11 mouse cellular contexts compared by ENCODE assay signal in genomic region chr2:33559334-33559733, GRCm38 (mm10).
DNase-seq lines count a peak whose midpoint lies in the region; ATAC-seq and TF ChIP-seq lines count a peak whose summit lies in the region.
"Had no signal": no experiment of that assay in that cellular context is flagged by ENCODE, and none has a peak within 500 bp of the region (broad histone marks: within the 10 kb centered on the region; RNA-seq: fewer than 3 reads in every experiment).

No protein-coding gene starts in this region.

- H3K9ac ChIP-seq in forebrain, embryonic 14.5 days (ENCODE audit: low read length) = no peak overlapping the region
- no peak overlapping the region for H3K9ac ChIP-seq in forebrain, embryonic 11.5 days (ENCODE audit: low read length)
- no peak overlapping the region for H3K9ac ChIP-seq in limb, embryonic 14.5 days (ENCODE audit: low read depth, low read length, severe bottlenecking)
- H3K9ac ChIP-seq: embryonic facial prominence, embryonic 12.5 days had no signal

- H3K4me2 ChIP-seq in forebrain, embryonic 14.5 days (ENCODE audit: low read length) = no peak overlapping the region
- H3K4me2 ChIP-seq in forebrain, embryonic 11.5 days (ENCODE audit: low read depth, low read length, severe bottlenecking) = no peak overlapping the region
- H3K4me2 ChIP-seq in limb, embryonic 14.5 days (replicated peaks; ENCODE audit: low read depth, low read length, severe bottlenecking) = peak overlapping the region; percentile 27; the same call in 1 of the 2 replicates
- H3K4me2 ChIP-seq: embryonic facial prominence, embryonic 12.5 days; liver, embryonic 11.5 days had no signal

- TF ChIP-seq POLR2A in limb, embryonic 14.5 days (IDR thresholded peaks at IDR 0.05; ENCODE audit: borderline replicate concordance, extremely low read depth, insufficient read depth, insufficient read length) = no peak

- no peak overlapping the region for H3K27ac ChIP-seq in forebrain, embryonic 14.5 days (ENCODE audit: low read depth, low read length)
- H3K27ac ChIP-seq in forebrain, embryonic 11.5 days (ENCODE audit: low read depth, low read length) = no peak overlapping the region
- no peak overlapping the region for H3K27ac ChIP-seq in limb, embryonic 14.5 days (replicated peaks; ENCODE audit: low read depth, low read length)
- H3K27ac ChIP-seq: embryonic facial prominence, embryonic 12.5 days had no signal

- no peak overlapping the region for H3K4me3 ChIP-seq in forebrain, embryonic 14.5 days (ENCODE audit: low read depth, low read length)
- H3K4me3 ChIP-seq in forebrain, embryonic 11.5 days (ENCODE audit: low read depth, low read length) = no peak overlapping the region
- H3K4me3 ChIP-seq in limb, embryonic 14.5 days (replicated peaks; ENCODE audit: low read length) = no peak overlapping the region
- H3K4me3 ChIP-seq: embryonic facial prominence, embryonic 12.5 days had no signal

- 16% methylated on average over 7 of the region's 7 CpGs for WGBS in forebrain, embryonic 14.5 days
- WGBS in forebrain, embryonic 11.5 days = 26% methylated on average over 7 of the region's 7 CpGs
- 22% methylated on average over 7 of the region's 7 CpGs for WGBS in limb, embryonic 14.5 days

- DNase-seq in forebrain, embryonic 14.5 days (ENCODE audit: low spot score) = peak; percentile 35
- DNase-seq in forebrain, embryonic 11.5 days (ENCODE audit: low spot score) = no peak
- peak; percentile 41 for DNase-seq in kidney, postnatal 4 days
- DNase-seq in kidney, adult 9 months = no peak
- peak; percentile 29 for DNase-seq in ES-CJ7 (ENCODE audit: low read depth, low spot score)
- peak; percentile 72 for DNase-seq in limb, embryonic 14.5 days (ENCODE audit: low spot score)
- DNase-seq in yolk sac, embryonic 10.5 days (ENCODE audit: low spot score) = no peak
- no peak for DNase-seq in spleen, postnatal 10 days (ENCODE audit: low spot score in 2 of 2)
- DNase-seq: cerebellum, adult 11 months had no signal

- no peaks in the 10 kb centered on the region for H3K9me3 ChIP-seq in forebrain, embryonic 14.5 days (replicated peaks; ENCODE audit: control insufficient read depth, low read length)
- H3K9me3 ChIP-seq in forebrain, embryonic 11.5 days (ENCODE audit: control insufficient read depth, low read length) = no peaks in the 10 kb centered on the region
- H3K9me3 ChIP-seq in limb, embryonic 14.5 days (ENCODE audit: control insufficient read depth, low read length) = no peaks in the 10 kb centered on the region
- H3K9me3 ChIP-seq: embryonic facial prominence, embryonic 12.5 days had no signal

- peak; percentile 42 for ATAC-seq in forebrain, embryonic 14.5 days
- ATAC-seq in forebrain, embryonic 11.5 days (replicated peaks; ENCODE audit: low FRiP score) = no peak
- ATAC-seq in limb, embryonic 14.5 days (ENCODE audit: low FRiP score, low read depth) = peak; percentile 77

- peaks cover 4% of the 10 kb centered on the region for H3K27me3 ChIP-seq in forebrain, embryonic 14.5 days (replicated peaks; ENCODE audit: control insufficient read depth, insufficient read depth, low read length)
- H3K27me3 ChIP-seq in forebrain, embryonic 11.5 days (ENCODE audit: control insufficient read depth, insufficient read depth, low read length) = peaks cover 4% of the 10 kb centered on the region; the same call in 1 of the 2 replicates
- H3K27me3 ChIP-seq in limb, embryonic 14.5 days (ENCODE audit: control insufficient read depth, insufficient read depth, low read length) = no peaks in the 10 kb centered on the region

- H3K36me3 ChIP-seq in forebrain, embryonic 14.5 days (ENCODE audit: control insufficient read depth, insufficient read depth, low read length) = no peaks in the 10 kb centered on the region
- no peaks in the 10 kb centered on the region for H3K36me3 ChIP-seq in forebrain, embryonic 11.5 days (ENCODE audit: control insufficient read depth, insufficient read depth, low read length)
- H3K36me3 ChIP-seq in limb, embryonic 14.5 days (ENCODE audit: control insufficient read depth, insufficient read depth, low read length) = peaks cover 5% of the 10 kb centered on the region; the same call in 1 of the 2 replicates
- H3K36me3 ChIP-seq: embryonic facial prominence, embryonic 12.5 days had no signal

- H3K4me1 ChIP-seq in forebrain, embryonic 14.5 days (ENCODE audit: control insufficient read depth, insufficient read depth, low read length) = 0 out of 2 replicates have a peak, but pooled peaks cover 6% of the 10 kb centered on the region
- H3K4me1 ChIP-seq in forebrain, embryonic 11.5 days (replicated peaks; ENCODE audit: control insufficient read depth, insufficient read depth, low read length) = no peaks in the 10 kb centered on the region
- H3K4me1 ChIP-seq in limb, embryonic 14.5 days (ENCODE audit: control insufficient read depth, insufficient read depth, low read length) = 0 out of 2 replicates have a peak, but pooled peaks cover 5% of the 10 kb centered on the region

Comparison
In these comparisons a context has a peak if more than half of its experiments do, and no peak if none do; other contexts are left out.
1. DNase-seq: peak in forebrain, embryonic 14.5 days (single experiment), kidney, postnatal 4 days (2 of 2), ES-CJ7 (single experiment) and limb, embryonic 14.5 days (single experiment); none in forebrain, embryonic 11.5 days (single experiment), kidney, adult 9 months (single experiment), yolk sac, embryonic 10.5 days (single experiment) and spleen, postnatal 10 days (0 of 2).